Mouse (Mus musculus): ENCODE data around the gene 2010003K11Rik. TPM values are rescaled to one million over a fixed set of nuclear protein-coding genes. Genes with fewer than 3 reads are reported as not detected.

The 2010003K11Rik gene
- polyA plus RNA-seq (2015; fragmentation: Nextera tagmentation; extraction: Ambion mirVana), result not detected in 2 replicates

DNA sequence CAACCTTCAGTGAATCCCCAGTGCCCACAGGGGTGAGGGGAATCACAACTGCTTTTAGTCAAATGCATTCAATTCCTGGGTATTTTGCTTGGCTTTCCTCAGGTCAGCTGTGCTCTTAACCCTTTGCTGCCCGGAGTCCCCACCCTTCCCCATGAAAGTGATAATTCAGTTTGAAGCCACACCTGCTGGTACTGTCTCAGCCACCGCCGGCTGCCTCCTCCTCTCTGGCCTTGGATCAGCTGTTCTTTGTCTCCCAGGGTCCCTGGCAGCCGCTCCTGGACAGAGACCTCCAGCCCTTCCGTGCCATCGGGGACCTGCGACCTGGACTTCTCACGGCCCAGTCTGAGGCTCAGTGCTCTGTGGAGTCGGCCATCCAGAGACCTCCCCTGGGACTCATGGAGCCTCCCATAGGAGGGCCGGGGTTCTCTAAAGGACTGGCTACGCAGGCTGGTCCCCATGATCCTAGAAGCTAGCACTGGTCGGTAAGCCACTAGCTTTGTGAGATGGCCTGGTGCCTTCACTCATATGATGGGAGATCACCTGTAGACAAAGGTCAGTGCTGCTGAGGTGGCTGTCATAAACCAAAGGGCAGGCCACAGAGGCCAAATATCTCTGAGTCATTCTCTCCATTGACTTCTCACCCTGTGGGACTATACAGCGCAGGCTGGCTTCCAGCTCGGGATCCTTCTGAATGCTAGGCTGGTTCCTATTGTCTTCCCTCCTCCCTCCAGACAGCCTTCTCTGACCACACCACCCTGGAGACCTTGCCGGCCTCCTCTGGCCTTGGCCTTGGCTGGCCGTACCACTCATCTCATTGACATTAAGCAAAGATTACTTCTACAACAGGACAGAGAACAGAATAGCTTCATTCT lies at the start of gene 2010003K11Rik:
2010003K11Rik (minus strand) TSS at position 522 of the 872 bp plus-strand sequence.
- H3K4me2 ChIP-seq (replicated peaks), result peak within 1 kb of the TSS; percentile 30; the same call in 1 of the 2 replicates
- WGBS, result 62% methylated on average over 16 of the region's 16 CpGs

DNA sequence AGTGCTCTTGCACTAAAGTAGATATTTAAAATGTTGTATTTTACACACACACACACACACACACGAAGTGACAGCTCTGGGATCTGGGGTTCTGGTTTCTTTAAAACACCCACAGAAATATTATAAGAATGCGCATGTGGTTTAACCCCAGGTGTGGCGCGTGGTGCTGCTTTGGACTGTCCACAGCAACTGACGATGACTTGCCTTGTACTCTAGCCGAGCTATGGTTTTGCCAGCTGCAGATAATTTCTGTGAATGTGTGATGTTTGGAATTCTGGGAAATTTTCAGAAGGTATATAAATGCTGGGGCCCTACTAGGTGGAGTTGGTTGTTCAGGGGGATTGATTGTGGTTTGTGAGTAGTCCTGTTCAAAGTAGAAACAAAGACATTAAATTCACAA lies 49.4 kb upstream of the 2010003K11Rik start:
- Histone ChIP-seq H3K4me1 (peaks cover 7% of the 10 kb centered on the region; the same call in 1 of the 2 replicates), H3K9ac (no peak overlapping the region), H3K36me3 (no peaks in the 10 kb centered on the region), H3K4me2 (replicated peaks) (no peak overlapping the region), H3K4me3 (no peak overlapping the region), H3K27me3 (no peaks in the 10 kb centered on the region), H3K27ac (no peak overlapping the region), H3K9me3 (no peaks in the 10 kb centered on the region)
- no peak for ATAC-seq (ENCODE audit: low FRiP score, low read depth)
- WGBS, result 73% methylated on average over 6 of the region's 6 CpGs

More for the DNA sequence above, at the start of gene 2010003K11Rik:
- H3K9me3 ChIP-seq, result no peaks in the 10 kb centered on the region
- H3K4me1 ChIP-seq, result peaks cover 7% of the 10 kb centered on the region; the same call in 1 of the 2 replicates
- H3K4me3 ChIP-seq, result no peak within 1 kb of the TSS
- H3K27me3 ChIP-seq, result no peaks in the 10 kb centered on the region
- no peak within 1 kb of the TSS for H3K27ac ChIP-seq
- H3K9ac ChIP-seq, result no peak within 1 kb of the TSS; the same call in 1 of the 2 replicates
- no peak for ATAC-seq (ENCODE audit: low FRiP score, low read depth)
- no peaks in the 10 kb centered on the region for H3K36me3 ChIP-seq

DNA sequence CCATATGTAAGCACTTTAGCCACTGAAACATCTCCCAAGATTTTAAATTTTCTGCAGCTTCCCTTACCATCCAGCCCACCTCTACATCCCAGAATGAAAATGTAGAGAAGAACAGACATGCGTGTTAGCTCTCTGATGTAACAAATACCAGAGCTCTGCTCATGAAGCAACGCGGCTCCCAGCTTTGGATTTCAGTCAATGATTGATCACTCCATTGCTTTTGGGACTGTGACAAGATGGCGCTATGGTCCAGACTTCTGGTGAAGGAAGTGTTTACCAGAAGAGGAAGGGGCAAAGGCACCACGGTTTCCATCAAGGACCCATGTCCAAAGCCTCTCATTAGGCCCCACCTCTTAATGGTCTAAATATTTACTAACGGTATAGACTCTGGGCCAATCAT lies 47.5 kb upstream of the 2010003K11Rik start:
- Histone ChIP-seq H3K4me3 (no peak overlapping the region), H3K27ac (no peak overlapping the region), H3K27me3 (no peaks in the 10 kb centered on the region), H3K4me1 (peaks cover 7% of the 10 kb centered on the region; the same call in 1 of the 2 replicates), H3K4me2 (replicated peaks) (no peak overlapping the region), H3K9ac (no peak overlapping the region), H3K36me3 (no peaks in the 10 kb centered on the region), H3K9me3 (no peaks in the 10 kb centered on the region)
- 85% methylated on average over 6 of the region's 6 CpGs for WGBS
- no peak for ATAC-seq (ENCODE audit: low FRiP score, low read depth)

DNA sequence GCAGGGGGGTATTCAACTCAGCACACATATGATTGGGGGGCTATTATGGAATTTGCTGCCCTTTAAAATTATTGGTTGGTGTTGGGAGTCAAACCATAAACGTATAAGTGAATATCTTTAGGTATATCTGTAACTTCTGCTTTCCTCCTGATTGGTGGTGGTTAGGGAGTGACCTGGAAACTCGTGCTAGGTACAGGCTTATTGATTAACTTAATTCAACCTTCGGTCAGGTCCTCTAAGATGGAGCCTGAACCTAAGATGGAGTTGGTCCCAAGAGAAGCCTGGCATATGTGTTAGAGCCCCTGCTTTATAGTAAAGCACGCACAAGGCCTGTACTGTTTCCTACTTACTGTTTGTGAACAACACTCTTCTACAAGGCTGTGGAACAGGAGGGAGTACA lies 46.7 kb upstream of the 2010003K11Rik start:
- ATAC-seq (ENCODE audit: low FRiP score, low read depth), result no peak
- no peaks in the 10 kb centered on the region for H3K36me3 ChIP-seq
- H3K9ac ChIP-seq, result no peak overlapping the region
- no peak overlapping the region for H3K4me3 ChIP-seq
- no peak overlapping the region for H3K4me2 ChIP-seq (replicated peaks)
- H3K27ac ChIP-seq, result no peak overlapping the region
- 88% methylated on average over 4 of the region's 4 CpGs for WGBS
- no peaks in the 10 kb centered on the region for H3K9me3 ChIP-seq
- H3K27me3 ChIP-seq, result no peaks in the 10 kb centered on the region
- H3K4me1 ChIP-seq, result peaks cover 7% of the 10 kb centered on the region; the same call in 1 of the 2 replicates

DNA sequence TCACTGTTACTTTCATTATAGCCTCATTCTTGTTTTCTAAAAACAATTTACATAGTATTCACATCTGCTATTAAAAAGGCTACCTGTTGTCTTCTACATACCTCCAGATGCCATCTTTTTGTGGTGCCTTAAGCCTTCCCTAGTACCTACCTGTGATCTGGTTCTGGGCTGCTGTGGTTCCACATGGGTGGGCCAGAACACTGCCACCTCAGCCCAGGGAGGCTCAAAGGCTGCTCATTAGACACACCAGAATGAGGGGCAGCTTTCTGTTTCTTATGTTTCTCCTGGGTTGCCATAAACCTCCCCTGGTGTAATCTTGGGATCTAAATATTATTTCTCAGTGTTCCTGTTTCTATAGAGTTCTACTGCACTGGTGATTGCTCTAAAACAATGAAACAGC lies 43.7 kb upstream of the 2010003K11Rik start:
- Histone ChIP-seq H3K9me3 (no peaks in the 10 kb centered on the region), H3K27ac (no peak overlapping the region), H3K4me3 (no peak overlapping the region), H3K36me3 (no peaks in the 10 kb centered on the region), H3K4me2 (replicated peaks) (no peak overlapping the region), H3K27me3 (no peaks in the 10 kb centered on the region), H3K4me1 (no peaks in the 10 kb centered on the region), H3K9ac (no peak overlapping the region)
- no peak for ATAC-seq (ENCODE audit: low FRiP score, low read depth)

DNA sequence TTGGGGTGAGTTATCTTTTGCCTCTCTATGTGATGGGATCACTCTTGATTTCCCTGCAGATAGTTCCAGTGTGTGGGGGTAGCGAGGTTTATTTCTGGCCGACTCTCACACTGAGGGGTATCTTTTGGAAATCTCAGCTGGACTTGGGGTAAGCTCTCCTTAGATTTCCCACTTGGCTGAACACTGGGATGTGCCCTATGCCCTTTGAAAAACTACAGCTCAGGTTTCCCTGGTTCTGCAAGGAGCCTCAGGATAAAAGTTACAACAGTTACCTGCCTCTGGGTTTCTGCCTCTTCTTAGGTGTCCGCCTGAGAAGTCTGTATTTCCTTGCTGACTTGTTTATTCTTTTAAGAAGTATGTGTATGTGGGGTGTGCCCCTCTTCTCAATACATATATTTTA lies 42.6 kb upstream of the 2010003K11Rik start:
- Histone ChIP-seq H3K4me2 (replicated peaks) (no peak overlapping the region), H3K4me3 (no peak overlapping the region), H3K9me3 (no peaks in the 10 kb centered on the region), H3K27ac (no peak overlapping the region), H3K27me3 (no peaks in the 10 kb centered on the region), H3K9ac (no peak overlapping the region), H3K4me1 (no peaks in the 10 kb centered on the region), H3K36me3 (no peaks in the 10 kb centered on the region)
- WGBS, result 87% methylated on average over 3 of the region's 3 CpGs
- ATAC-seq (ENCODE audit: low FRiP score, low read depth), result no peak

DNA sequence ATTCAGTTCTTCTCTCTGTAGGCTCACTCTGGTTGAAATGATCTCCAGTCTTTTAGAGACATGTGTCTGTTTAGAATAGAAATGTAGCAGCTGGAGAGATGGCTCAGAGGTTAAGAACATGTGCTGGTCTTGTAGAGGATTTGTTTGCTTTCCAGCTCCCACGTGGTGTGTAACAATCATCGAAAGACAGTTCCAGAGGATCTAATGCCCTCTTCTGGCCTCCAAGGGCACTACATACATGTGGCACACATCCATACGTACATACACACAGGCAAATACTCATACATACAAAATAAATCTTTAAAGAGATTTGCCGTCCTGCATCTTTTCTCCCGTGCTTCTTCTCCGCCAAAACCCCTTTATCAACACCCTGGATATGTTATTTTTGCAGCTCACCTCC lies 41.9 kb upstream of the 2010003K11Rik start:
- Histone ChIP-seq H3K9me3 (no peaks in the 10 kb centered on the region), H3K9ac (no peak overlapping the region), H3K4me1 (no peaks in the 10 kb centered on the region), H3K27ac (no peak overlapping the region), H3K36me3 (no peaks in the 10 kb centered on the region), H3K4me2 (replicated peaks) (no peak overlapping the region), H3K4me3 (no peak overlapping the region), H3K27me3 (no peaks in the 10 kb centered on the region)
- 91% methylated on average over 6 of the region's 6 CpGs for WGBS
- ATAC-seq (ENCODE audit: low FRiP score, low read depth), result no peak

DNA sequence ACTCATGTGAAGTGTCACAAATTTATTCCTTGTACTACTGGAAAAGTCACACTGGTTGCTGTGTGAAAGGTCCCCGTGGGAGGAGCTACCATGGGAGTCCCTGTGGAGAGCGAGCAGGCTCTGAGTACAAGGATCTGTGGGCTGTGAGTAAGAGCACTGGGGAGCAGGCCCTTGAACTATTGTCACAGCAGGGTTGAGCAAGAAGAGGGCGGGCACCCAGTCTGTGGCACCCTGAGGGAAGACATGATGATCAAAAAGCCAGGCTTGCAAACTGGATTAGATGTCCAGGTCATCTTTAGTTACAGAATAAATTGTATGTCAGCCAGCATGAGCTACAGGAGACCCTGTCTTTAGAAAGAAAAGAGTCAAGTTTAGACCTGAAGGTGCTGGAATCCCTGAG lies 38.2 kb upstream of the 2010003K11Rik start:
- ATAC-seq (ENCODE audit: low FRiP score, low read depth), result no peak
- Histone ChIP-seq H3K27me3 (no peaks in the 10 kb centered on the region), H3K4me3 (no peak overlapping the region), H3K4me2 (replicated peaks) (no peak overlapping the region), H3K27ac (no peak overlapping the region), H3K9ac (no peak overlapping the region), H3K36me3 (no peaks in the 10 kb centered on the region), H3K9me3 (no peaks in the 10 kb centered on the region), H3K4me1 (no peaks in the 10 kb centered on the region)
- 64% methylated on average over 3 of the region's 3 CpGs for WGBS

DNA sequence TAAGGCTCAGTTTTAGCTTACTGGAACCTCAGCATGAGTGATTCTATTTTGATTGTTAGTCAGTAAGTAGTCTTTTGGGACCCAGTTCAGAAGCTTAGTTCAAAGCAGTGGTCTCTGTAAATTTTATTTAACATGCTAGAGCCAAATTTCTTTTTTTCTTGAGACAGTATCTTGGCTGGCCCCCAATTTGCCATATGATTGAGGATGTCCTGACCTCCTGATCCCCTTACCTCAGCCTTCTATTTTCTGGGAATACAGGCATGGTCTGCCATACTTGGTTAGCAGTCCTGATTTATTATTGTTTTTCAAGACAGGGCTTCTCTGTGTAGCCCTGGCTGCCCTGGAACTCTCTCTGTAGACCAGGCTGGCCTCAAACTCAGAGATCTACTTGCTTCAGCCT lies 37.5 kb upstream of the 2010003K11Rik start:
- H3K9ac ChIP-seq, result no peak overlapping the region
- no peaks in the 10 kb centered on the region for H3K9me3 ChIP-seq
- no peak for ATAC-seq (ENCODE audit: low FRiP score, low read depth)
- H3K27me3 ChIP-seq, result no peaks in the 10 kb centered on the region
- H3K36me3 ChIP-seq, result no peaks in the 10 kb centered on the region
- no peaks in the 10 kb centered on the region for H3K4me1 ChIP-seq
- no peak overlapping the region for H3K4me3 ChIP-seq
- H3K27ac ChIP-seq, result no peak overlapping the region
- H3K4me2 ChIP-seq (replicated peaks), result no peak overlapping the region

DNA sequence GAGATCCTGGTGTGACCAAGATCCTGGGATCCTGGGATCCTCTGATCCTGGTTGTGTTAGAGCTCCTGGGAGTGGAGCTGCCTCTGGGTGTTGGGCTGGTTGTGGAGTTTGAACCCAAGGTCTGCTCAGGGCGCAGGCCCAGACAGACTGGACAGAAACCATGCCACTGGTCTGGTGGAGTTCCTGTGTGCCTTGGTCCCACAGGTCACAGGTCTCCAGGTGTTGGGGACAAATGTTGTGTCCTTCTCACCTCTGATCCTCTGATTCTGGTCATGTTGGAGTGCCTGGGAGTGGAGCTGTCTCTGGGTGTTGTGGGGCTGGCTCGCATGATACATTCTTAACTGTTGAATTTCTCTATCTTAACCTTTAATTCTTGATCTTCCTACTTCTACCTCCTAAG lies 36.3 kb upstream of the 2010003K11Rik start:
- Histone ChIP-seq H3K9me3 (no peaks in the 10 kb centered on the region), H3K4me3 (no peak overlapping the region), H3K27ac (no peak overlapping the region), H3K36me3 (no peaks in the 10 kb centered on the region), H3K27me3 (no peaks in the 10 kb centered on the region), H3K9ac (no peak overlapping the region), H3K4me1 (no peaks in the 10 kb centered on the region), H3K4me2 (replicated peaks) (no peak overlapping the region)
- 93% methylated on average over 2 of the region's 2 CpGs for WGBS
- no peak for ATAC-seq (ENCODE audit: low FRiP score, low read depth)

DNA sequence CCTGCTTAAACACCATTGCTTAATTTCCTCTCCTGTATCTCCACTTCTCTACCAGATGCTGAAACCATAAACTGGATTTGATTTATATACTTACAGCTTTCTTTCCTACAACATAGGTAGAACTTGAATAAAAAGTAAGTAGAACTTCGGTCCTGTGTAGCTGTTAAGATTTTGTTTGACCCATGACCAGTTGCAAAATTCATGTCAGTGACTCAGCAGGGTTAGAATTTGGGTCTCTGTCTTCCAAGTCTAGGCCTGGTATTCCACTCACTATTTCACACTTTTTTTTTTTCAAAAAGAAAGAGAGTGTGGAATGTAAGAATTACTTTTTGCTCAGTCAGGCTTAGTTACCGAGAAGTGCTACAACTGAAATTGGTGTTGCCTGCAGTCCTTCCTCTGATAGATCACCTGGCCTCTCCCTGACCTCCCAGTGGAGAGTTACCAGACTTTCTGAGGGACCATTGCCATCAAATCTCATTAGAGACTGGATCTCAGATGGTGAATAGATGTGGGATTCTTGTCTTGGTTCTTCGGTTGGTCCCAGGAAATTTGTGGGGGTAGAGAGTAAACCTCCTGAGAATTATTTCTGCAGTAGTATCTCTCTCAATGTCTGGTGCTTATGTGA lies 23.2 kb upstream of the 2010003K11Rik start:
- 74% methylated on average over 3 of the region's 3 CpGs for WGBS
- no peak for ATAC-seq (ENCODE audit: low FRiP score, low read depth)
- H3K9ac ChIP-seq, result no peak overlapping the region
- H3K4me2 ChIP-seq (replicated peaks), result no peak overlapping the region
- H3K4me1 ChIP-seq, result peaks cover 9% of the 10 kb centered on the region
- no peaks in the 10 kb centered on the region for H3K27me3 ChIP-seq
- no peaks in the 10 kb centered on the region for H3K9me3 ChIP-seq
- no peaks in the 10 kb centered on the region for H3K36me3 ChIP-seq
- no peak overlapping the region for H3K4me3 ChIP-seq
- H3K27ac ChIP-seq, result peak overlapping the region; percentile 10; the same call in 1 of the 2 replicates

DNA sequence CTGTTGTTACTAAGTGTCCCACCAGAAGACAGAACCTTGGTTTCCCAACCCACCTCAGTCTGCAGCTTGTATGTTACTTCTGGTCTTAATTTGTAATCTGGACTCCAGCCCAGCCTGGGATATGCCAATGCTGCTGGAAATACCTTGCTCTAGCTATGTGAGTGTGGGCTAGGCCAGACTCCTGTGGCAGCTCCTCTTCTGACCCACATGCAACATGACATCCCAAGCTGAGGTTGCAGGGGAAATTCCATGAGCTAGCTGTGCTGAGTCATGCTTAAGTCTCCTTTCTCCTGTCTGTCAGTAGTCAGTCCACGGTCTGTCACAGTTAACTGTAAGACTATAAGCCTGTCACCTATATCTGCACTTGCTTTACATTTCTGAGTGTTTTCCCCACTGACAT lies 19.1 kb upstream of the 2010003K11Rik start:
- 68% methylated on average over 1 of the region's 1 CpGs for WGBS
- no peaks in the 10 kb centered on the region for H3K36me3 ChIP-seq
- peaks cover 28% of the 10 kb centered on the region for H3K4me1 ChIP-seq
- no peak overlapping the region for H3K27ac ChIP-seq
- no peak for ATAC-seq (ENCODE audit: low FRiP score, low read depth)
- H3K27me3 ChIP-seq, result no peaks in the 10 kb centered on the region
- no peak overlapping the region for H3K9ac ChIP-seq
- no peaks in the 10 kb centered on the region for H3K9me3 ChIP-seq
- no peak overlapping the region for H3K4me2 ChIP-seq (replicated peaks)
- no peak overlapping the region for H3K4me3 ChIP-seq

Data from limb, embryonic 13.5 days (tissue).